Mouse (Mus musculus): ENCODE measurements at regions not wholly inside any gene's neighbourhood (a gene's known extent, or its start where the extent isn't known, plus 50 kb on each side); places are given as distances from the start of the nearest gene placed in this dataset.
A peak's percentile ranks its signal among the peaks of the same experiment; 100 is the strongest.

GRCm38 (mm10) chr3:48911758-48912157 lies 845.4 kb downstream of the Pcdh18 start:
- no peaks in the 10 kb centered on the region for H3K4me1 ChIP-seq (ENCODE audit: control insufficient read depth, insufficient read depth, low read length)
- H3K4me3 ChIP-seq (ENCODE audit: low read length): no peak overlapping the region
- no peak overlapping the region for H3K9ac ChIP-seq (ENCODE audit: low read depth, low read length)
- H3K27me3 ChIP-seq (replicated peaks; ENCODE audit: control insufficient read depth, insufficient read depth, low read length): no peaks in the 10 kb centered on the region
- no peaks in the 10 kb centered on the region for H3K9me3 ChIP-seq (ENCODE audit: control insufficient read depth, low read length)
- no peak overlapping the region for H3K27ac ChIP-seq (ENCODE audit: low read length)
- no peak overlapping the region for H3K4me2 ChIP-seq (ENCODE audit: low read depth, low read length)
- no peak for ATAC-seq
- H3K36me3 ChIP-seq (ENCODE audit: control insufficient read depth, insufficient read depth, low read length): no peaks in the 10 kb centered on the region
- WGBS: 46% methylated on average over 2 of the region's 2 CpGs

DNA sequence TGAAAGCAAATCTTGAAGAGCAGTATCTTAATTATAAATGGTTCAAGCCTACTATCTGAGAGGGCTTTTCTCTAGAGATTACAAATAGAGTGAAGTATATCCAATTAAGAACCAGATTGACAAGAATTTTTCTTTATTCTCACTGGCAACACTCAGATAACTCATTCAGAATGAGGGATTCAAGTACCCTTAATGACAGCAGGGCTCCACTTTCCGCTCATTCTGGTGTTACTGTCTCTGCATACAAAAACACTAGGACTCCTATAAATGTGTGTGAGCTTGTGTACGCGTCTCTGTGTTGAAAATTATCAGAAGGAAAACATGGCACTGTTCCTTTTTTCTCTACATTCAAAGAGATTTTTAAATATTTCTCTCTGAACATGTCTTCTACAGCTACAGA lies 866.7 kb downstream of the Pcdh18 start:
- 81% methylated on average over 3 of the region's 3 CpGs for WGBS
- no peak overlapping the region for H3K27ac ChIP-seq (ENCODE audit: low read length)
- H3K4me2 ChIP-seq (ENCODE audit: low read depth, low read length): no peak overlapping the region
- no peaks in the 10 kb centered on the region for H3K4me1 ChIP-seq (ENCODE audit: control insufficient read depth, insufficient read depth, low read length)
- no peaks in the 10 kb centered on the region for H3K9me3 ChIP-seq (ENCODE audit: control insufficient read depth, low read length)
- no peak for ATAC-seq
- no peaks in the 10 kb centered on the region for H3K27me3 ChIP-seq (replicated peaks; ENCODE audit: control insufficient read depth, insufficient read depth, low read length)
- H3K9ac ChIP-seq (ENCODE audit: low read depth, low read length): no peak overlapping the region
- no peaks in the 10 kb centered on the region for H3K36me3 ChIP-seq (ENCODE audit: control insufficient read depth, insufficient read depth, low read length)
- no peak overlapping the region for H3K4me3 ChIP-seq (ENCODE audit: low read length)

DNA sequence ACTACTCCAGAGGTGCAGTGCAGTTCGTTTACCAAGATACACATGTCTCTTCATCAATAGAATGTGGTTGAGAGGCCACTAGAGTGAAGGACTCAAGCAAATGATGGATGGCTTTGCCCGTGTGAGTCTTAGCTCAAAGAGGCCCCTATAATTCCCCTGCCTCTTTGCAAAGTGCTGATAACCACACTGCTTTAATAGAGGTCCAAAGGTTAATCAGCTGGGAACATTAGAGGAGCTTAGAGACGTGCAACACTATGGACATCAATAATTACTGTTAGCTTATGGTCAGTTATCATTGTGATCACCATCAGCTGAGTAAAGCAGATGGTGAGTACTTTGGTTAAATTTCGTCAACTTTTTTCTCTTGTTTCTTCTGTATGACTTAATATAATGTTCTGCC lies 869.2 kb downstream of the Pcdh18 start:
- Histone ChIP-seq H3K4me2 (ENCODE audit: low read depth, low read length) (no peak overlapping the region), H3K27me3 (replicated peaks; ENCODE audit: control insufficient read depth, insufficient read depth, low read length) (no peaks in the 10 kb centered on the region), H3K9me3 (ENCODE audit: control insufficient read depth, low read length) (no peaks in the 10 kb centered on the region), H3K9ac (ENCODE audit: low read depth, low read length) (no peak overlapping the region), H3K4me3 (ENCODE audit: low read length) (no peak overlapping the region), H3K36me3 (ENCODE audit: control insufficient read depth, insufficient read depth, low read length) (no peaks in the 10 kb centered on the region), H3K27ac (ENCODE audit: low read length) (no peak overlapping the region), H3K4me1 (ENCODE audit: control insufficient read depth, insufficient read depth, low read length) (no peaks in the 10 kb centered on the region)
- 27% methylated on average over 4 of the region's 4 CpGs for WGBS
- ATAC-seq: peak; percentile 77

GRCm38 (mm10) chr3:48869527-48869926 lies 887.6 kb downstream of the Pcdh18 start:
- Histone ChIP-seq H3K4me1 (ENCODE audit: control insufficient read depth, insufficient read depth, low read length) (no peaks in the 10 kb centered on the region), H3K27ac (ENCODE audit: low read length) (no peak overlapping the region), H3K4me2 (ENCODE audit: low read depth, low read length) (no peak overlapping the region), H3K36me3 (ENCODE audit: control insufficient read depth, insufficient read depth, low read length) (no peaks in the 10 kb centered on the region), H3K9ac (ENCODE audit: low read depth, low read length) (no peak overlapping the region), H3K9me3 (ENCODE audit: control insufficient read depth, low read length) (no peaks in the 10 kb centered on the region), H3K27me3 (replicated peaks; ENCODE audit: control insufficient read depth, insufficient read depth, low read length) (no peaks in the 10 kb centered on the region), H3K4me3 (ENCODE audit: low read length) (no peak overlapping the region)
- WGBS: 74% methylated on average over 2 of the region's 2 CpGs
- no peak for ATAC-seq

DNA sequence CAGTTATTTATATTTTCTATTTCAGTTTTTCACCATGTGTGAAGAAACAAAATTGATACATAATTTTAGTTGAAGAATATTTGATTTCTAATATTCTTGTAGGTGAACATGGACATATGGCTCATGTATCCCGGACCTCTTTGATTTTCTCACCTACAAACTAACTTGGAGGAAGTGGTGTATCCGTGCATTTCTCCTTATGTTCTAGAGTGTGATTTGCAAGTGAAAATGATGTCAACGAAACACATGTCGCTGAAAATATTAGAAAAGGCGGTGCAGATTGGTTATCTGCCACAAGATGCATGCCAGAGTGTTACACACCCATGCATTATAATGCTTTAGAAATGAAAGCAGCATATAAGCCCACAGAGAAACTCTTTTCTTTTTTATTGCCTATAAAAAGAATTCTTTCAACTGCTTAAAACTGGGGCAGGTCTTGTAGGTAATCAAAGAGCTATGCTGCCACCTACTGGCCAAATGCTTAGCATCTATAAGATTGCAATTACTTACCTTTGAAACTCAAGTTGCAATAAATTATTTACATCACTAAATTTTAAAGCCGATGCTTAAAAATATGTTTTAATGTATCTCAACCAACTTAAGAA lies 911.0 kb downstream of the Pcdh18 start:
- WGBS: 47% methylated on average over 6 of the region's 6 CpGs
- no peak overlapping the region for H3K4me3 ChIP-seq (ENCODE audit: low read length)
- ATAC-seq: no peak
- no peak overlapping the region for H3K27ac ChIP-seq (ENCODE audit: low read length)
- no peaks in the 10 kb centered on the region for H3K4me1 ChIP-seq (ENCODE audit: control insufficient read depth, insufficient read depth, low read length)
- H3K36me3 ChIP-seq (ENCODE audit: control insufficient read depth, insufficient read depth, low read length): no peaks in the 10 kb centered on the region
- H3K9ac ChIP-seq (ENCODE audit: low read depth, low read length): no peak overlapping the region
- no peaks in the 10 kb centered on the region for H3K27me3 ChIP-seq (replicated peaks; ENCODE audit: control insufficient read depth, insufficient read depth, low read length)
- H3K9me3 ChIP-seq (ENCODE audit: control insufficient read depth, low read length): no peaks in the 10 kb centered on the region
- no peak overlapping the region for H3K4me2 ChIP-seq (ENCODE audit: low read depth, low read length)

DNA sequence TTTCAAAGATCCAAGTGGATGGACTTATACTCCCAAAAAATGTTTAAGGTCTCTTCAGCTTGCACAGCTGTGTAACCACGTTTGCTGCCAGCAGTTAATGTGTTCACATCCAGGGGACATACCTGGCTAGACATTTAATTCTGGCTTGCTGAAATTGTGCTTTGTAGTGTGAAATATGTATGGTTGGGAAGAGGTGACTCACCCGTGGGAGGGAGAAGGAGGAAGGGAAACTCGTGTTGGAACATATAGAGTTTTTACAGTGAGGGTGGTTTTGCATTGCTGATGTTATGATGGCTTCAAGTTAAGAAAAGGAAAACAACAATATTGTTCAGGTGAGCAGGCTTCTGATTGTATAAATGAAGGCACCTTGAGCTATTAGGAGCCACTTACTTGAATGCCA lies 916.4 kb downstream of the Pcdh18 start:
- Histone ChIP-seq H3K9ac (ENCODE audit: low read depth, low read length) (no peak overlapping the region), H3K36me3 (ENCODE audit: control insufficient read depth, insufficient read depth, low read length) (no peaks in the 10 kb centered on the region), H3K4me1 (ENCODE audit: control insufficient read depth, insufficient read depth, low read length) (no peaks in the 10 kb centered on the region), H3K9me3 (ENCODE audit: control insufficient read depth, low read length) (no peaks in the 10 kb centered on the region), H3K4me2 (ENCODE audit: low read depth, low read length) (no peak overlapping the region), H3K27ac (ENCODE audit: low read length) (no peak overlapping the region), H3K4me3 (ENCODE audit: low read length) (no peak overlapping the region), H3K27me3 (replicated peaks; ENCODE audit: control insufficient read depth, insufficient read depth, low read length) (no peaks in the 10 kb centered on the region)
- no peak for ATAC-seq
- WGBS: 72% methylated on average over 3 of the region's 3 CpGs

- Histone ChIP-seq H3K4me2 (ENCODE audit: low read depth, low read length) (no peak overlapping the region), H3K9ac (ENCODE audit: low read depth, low read length) (no peak overlapping the region), H3K36me3 (ENCODE audit: control insufficient read depth, insufficient read depth, low read length) (no peaks in the 10 kb centered on the region), H3K9me3 (ENCODE audit: control insufficient read depth, low read length) (no peaks in the 10 kb centered on the region), H3K4me3 (ENCODE audit: low read length) (no peak overlapping the region), H3K4me1 (ENCODE audit: control insufficient read depth, insufficient read depth, low read length) (no peaks in the 10 kb centered on the region), H3K27me3 (replicated peaks; ENCODE audit: control insufficient read depth, insufficient read depth, low read length) (no peaks in the 10 kb centered on the region), H3K27ac (ENCODE audit: low read length) (no peak overlapping the region)
- 62% methylated on average over 6 of the region's 6 CpGs for WGBS
- no peak for ATAC-seq
Observed at GRCm38 (mm10) chr3:48823360-48823759, 933.8 kb downstream of the Pcdh18 start.

DNA sequence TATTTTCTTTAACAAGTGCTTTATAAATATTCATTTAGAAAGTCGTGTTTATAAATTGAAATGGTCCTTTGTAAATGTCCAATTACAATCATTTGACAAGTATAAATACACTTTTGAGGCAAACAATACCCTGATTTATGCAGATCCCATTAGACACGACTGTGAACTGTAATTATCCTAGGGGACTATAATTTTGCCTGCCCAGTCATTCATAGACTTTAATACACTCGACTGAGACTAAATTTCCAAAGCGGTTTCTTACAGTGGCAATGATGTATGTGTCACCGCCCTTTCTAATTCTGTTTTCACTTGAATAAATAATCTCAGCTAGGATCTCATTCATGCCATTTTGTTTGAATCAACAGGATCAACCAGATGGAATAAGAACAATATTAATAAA lies 952.7 kb downstream of the Pcdh18 start:
- no peaks in the 10 kb centered on the region for H3K36me3 ChIP-seq (ENCODE audit: control insufficient read depth, insufficient read depth, low read length)
- H3K9ac ChIP-seq (ENCODE audit: low read depth, low read length): no peak overlapping the region
- no peak overlapping the region for H3K4me3 ChIP-seq (ENCODE audit: low read length)
- WGBS: 70% methylated on average over 5 of the region's 5 CpGs
- H3K27me3 ChIP-seq (replicated peaks; ENCODE audit: control insufficient read depth, insufficient read depth, low read length): no peaks in the 10 kb centered on the region
- ATAC-seq: no peak
- H3K9me3 ChIP-seq (ENCODE audit: control insufficient read depth, low read length): no peaks in the 10 kb centered on the region
- no peak overlapping the region for H3K27ac ChIP-seq (ENCODE audit: low read length)
- no peak overlapping the region for H3K4me2 ChIP-seq (ENCODE audit: low read depth, low read length)
- no peaks in the 10 kb centered on the region for H3K4me1 ChIP-seq (ENCODE audit: control insufficient read depth, insufficient read depth, low read length)

DNA sequence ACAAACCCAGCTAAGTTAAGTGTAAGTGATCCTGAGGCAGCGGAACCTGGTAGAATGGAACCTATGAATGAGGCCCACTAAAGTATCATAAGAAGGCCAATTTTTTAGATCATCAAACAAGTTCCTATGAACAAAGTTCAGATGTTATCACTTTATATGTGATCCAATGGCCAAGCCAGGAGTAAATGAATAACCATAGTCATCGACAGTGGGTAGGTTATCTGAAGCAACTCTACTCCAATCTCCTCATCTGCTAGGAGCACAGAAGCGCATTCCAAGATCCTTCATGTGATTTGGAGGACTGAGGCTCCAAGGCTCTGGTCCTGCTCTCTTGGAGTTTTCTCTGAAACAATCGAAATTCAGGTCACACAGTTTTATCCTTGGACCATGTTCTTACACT lies 985.4 kb downstream of the Pcdh18 start:
- Histone ChIP-seq H3K4me2 (ENCODE audit: low read depth, low read length) (no peak overlapping the region), H3K4me3 (ENCODE audit: low read length) (no peak overlapping the region), H3K9ac (ENCODE audit: low read depth, low read length) (no peak overlapping the region), H3K9me3 (ENCODE audit: control insufficient read depth, low read length) (no peaks in the 10 kb centered on the region), H3K27ac (ENCODE audit: low read length) (no peak overlapping the region), H3K36me3 (ENCODE audit: control insufficient read depth, insufficient read depth, low read length) (no peaks in the 10 kb centered on the region), H3K27me3 (replicated peaks; ENCODE audit: control insufficient read depth, insufficient read depth, low read length) (no peaks in the 10 kb centered on the region), H3K4me1 (ENCODE audit: control insufficient read depth, insufficient read depth, low read length) (no peaks in the 10 kb centered on the region)
- ATAC-seq: peak; percentile 69
- 64% methylated on average over 4 of the region's 4 CpGs for WGBS
